Mouse (Mus musculus) heart, adult 2 months (tissue): ENCODE data around the gene Fyn.

Experiments used
- CTCF ChIP-seq: fragments of 200-600 bp; IDR thresholded peaks from 2 replicates; pipeline ENCODE4 v1.8.1; 2022; ENCODE audit warnings: antibody characterized with exemption, mild to moderate bottlenecking, moderate library complexity
- POLR2A ChIP-seq: fragments of 200-500 bp; IDR thresholded peaks from 2 replicates; pipeline ENCODE4 v1.6.1; 2011; ENCODE audit warnings: mild to moderate bottlenecking, low read depth, low read length, control low read depth; ENCODE audit not compliant: insufficient read depth

GRCm38 (mm10) chr10:39443947-39444346 lies 75.3 kb downstream of the Fyn start:
- TF ChIP-seq CTCF (peak; percentile 55), POLR2A (no peak)
